22 mouse cellular contexts compared by ENCODE assay signal in genomic region chr3:84341811-84342210, GRCm38 (mm10). TPM values are rescaled to one million over a fixed set of nuclear protein-coding genes. Genes with fewer than 3 reads are reported as not detected.
DNase-seq lines count a peak whose midpoint lies in the region; ATAC-seq and TF ChIP-seq lines count a peak whose summit lies in the region.
"Had no signal": no experiment of that assay in that cellular context is flagged by ENCODE, and none has a peak within 500 bp of the region (broad histone marks: within the 10 kb centered on the region; RNA-seq: fewer than 3 reads in every experiment).

No protein-coding gene starts in this region.

- TF ChIP-seq EP300 in stomach, postnatal 0 days (optimal IDR thresholded peaks at IDR 0.05), result no peak

- no peak overlapping the region for H3K4me2 ChIP-seq in kidney, embryonic 16.5 days (replicated peaks; ENCODE audit: low read depth, low read length)
- no peak overlapping the region for H3K4me2 ChIP-seq in stomach, postnatal 0 days (replicated peaks; ENCODE audit: low read depth)
- H3K4me2 ChIP-seq: forebrain, embryonic 15.5 days; heart, embryonic 11.5 days; hindbrain, embryonic 14.5 days; intestine, embryonic 15.5 days; stomach, embryonic 15.5 days had no signal

- H3K4me3 ChIP-seq in kidney, embryonic 16.5 days (ENCODE audit: low read length), result no peak overlapping the region
- no peak overlapping the region for H3K4me3 ChIP-seq in stomach, postnatal 0 days (ENCODE audit: low read depth, low read length)
- H3K4me3 ChIP-seq: forebrain, embryonic 15.5 days; intestine, embryonic 15.5 days; midbrain, embryonic 12.5 days; myocyte; stomach, embryonic 15.5 days had no signal

- peak; percentile 34 for DNase-seq in ovary, postnatal 14 days (ENCODE audit: low spot score)
- DNase-seq in ovary, postnatal 10 days (ENCODE audit: low spot score), result no peak
- peak; percentile 91 for DNase-seq in kidney, adult 11 months
- no peak for DNase-seq in stomach, postnatal 0 days (ENCODE audit: low spot score)
- DNase-seq in adrenal gland, postnatal 25 days, result no peak
- DNase-seq in spleen, postnatal 14 days (ENCODE audit: low spot score in 2 of 2), result no peak
- DNase-seq: adrenal gland, postnatal 36 days; cerebellum, adult 9-11 months; heart, postnatal 14 days; liver; liver, postnatal 0 days; spleen, adult 18-20 months; thymus, postnatal 36 days had no signal

- H3K4me1 ChIP-seq in kidney, embryonic 16.5 days (ENCODE audit: insufficient read depth, low read length), result peaks cover 28% of the 10 kb centered on the region
- H3K4me1 ChIP-seq in stomach, postnatal 0 days (replicated peaks; ENCODE audit: control insufficient read depth, insufficient read depth), result peaks cover 7% of the 10 kb centered on the region; the same call in 1 of the 2 replicates
- H3K4me1 ChIP-seq: stomach, embryonic 15.5 days had no signal

- peak; percentile 61 for ATAC-seq in kidney, embryonic 16.5 days (ENCODE audit: low FRiP score, low TSS enrichment)
- ATAC-seq in stomach, postnatal 0 days (ENCODE audit: low FRiP score, low TSS enrichment), result no peak
- ATAC-seq: activated CD4-positive, CD25-positive, alpha-beta regulatory T cell, adult 4 months; forebrain, embryonic 15.5 days; intestine, embryonic 15.5 days; liver, postnatal 0 days had no signal

- TF ChIP-seq CTCF in stomach, postnatal 0 days (IDR thresholded peaks at IDR 0.05; ENCODE audit: low read depth), result no peak

- 39% methylated on average over 7 of the region's 7 CpGs for WGBS in kidney, embryonic 16.5 days
- 71% methylated on average over 7 of the region's 7 CpGs for WGBS in stomach, postnatal 0 days

- H3K27ac ChIP-seq in kidney, embryonic 16.5 days (ENCODE audit: low read length), result peak overlapping the region; percentile 81
- H3K27ac ChIP-seq in stomach, postnatal 0 days (replicated peaks), result peak overlapping the region; percentile 67
- H3K27ac ChIP-seq: forebrain, embryonic 15.5 days; hindbrain, embryonic 14.5 days; intestine, embryonic 15.5 days; midbrain, embryonic 12.5 days; stomach, embryonic 15.5 days had no signal

- H3K9me3 ChIP-seq in kidney, embryonic 16.5 days (ENCODE audit: low read length), result no peaks in the 10 kb centered on the region
- no peaks in the 10 kb centered on the region for H3K9me3 ChIP-seq in stomach, postnatal 0 days (ENCODE audit: control insufficient read depth, low read length)
- H3K9me3 ChIP-seq: forebrain, embryonic 15.5 days; intestine, embryonic 15.5 days; midbrain, embryonic 12.5 days; stomach, embryonic 15.5 days had no signal

- H3K9ac ChIP-seq in kidney, embryonic 16.5 days (replicated peaks; ENCODE audit: low read length), result no peak overlapping the region
- no peak overlapping the region for H3K9ac ChIP-seq in stomach, postnatal 0 days (ENCODE audit: low read length)
- H3K9ac ChIP-seq: forebrain, embryonic 15.5 days; hindbrain, embryonic 14.5 days; intestine, embryonic 15.5 days; liver, postnatal 0 days; midbrain, embryonic 12.5 days; stomach, embryonic 15.5 days had no signal

- no peaks in the 10 kb centered on the region for H3K36me3 ChIP-seq in kidney, embryonic 16.5 days (ENCODE audit: insufficient read depth, low read length)
- no peaks in the 10 kb centered on the region for H3K36me3 ChIP-seq in stomach, postnatal 0 days (ENCODE audit: control insufficient read depth, insufficient read depth, low read length)
- H3K36me3 ChIP-seq: forebrain, embryonic 15.5 days; intestine, embryonic 15.5 days; midbrain, embryonic 12.5 days; stomach, embryonic 15.5 days had no signal

- no peaks in the 10 kb centered on the region for H3K27me3 ChIP-seq in kidney, embryonic 16.5 days (ENCODE audit: insufficient read depth, low read length)
- no peaks in the 10 kb centered on the region for H3K27me3 ChIP-seq in stomach, postnatal 0 days (ENCODE audit: control insufficient read depth, insufficient read depth, low read length)
- H3K27me3 ChIP-seq: intestine, embryonic 15.5 days; stomach, embryonic 15.5 days had no signal

RNA-seq across cellular contexts. Expression of gene Trim2, which starts 35.1 kb away (rescaled TPM):
- polyA plus RNA-seq in kidney, embryonic 16.5 days (2015; fragmentation: Nextera tagmentation; extraction: Ambion mirVana), result 25.5 and 28.3 TPM in 2 replicates
- polyA plus RNA-seq in stomach, postnatal 0 days (2015; fragmentation: Nextera tagmentation; extraction: Ambion mirVana), result 30.0 and 30.7 TPM in 2 replicates
- total RNA-seq in adrenal gland, postnatal 25 days (2021), result 71.7 and 83.1 TPM in 2 replicates

Comparison
In these comparisons a context has a peak if more than half of its experiments do, and no peak if none do; other contexts are left out.
1. DNase-seq: peak in ovary, postnatal 14 days (single experiment) and kidney, adult 11 months (single experiment); none in ovary, postnatal 10 days (single experiment), stomach, postnatal 0 days (single experiment), adrenal gland, postnatal 25 days (single experiment) and spleen, postnatal 14 days (0 of 2).